Mouse (Mus musculus): ENCODE data around the gene Dab2ip.
A peak's percentile ranks its signal among the peaks of the same experiment; 100 is the strongest.

The Dab2ip gene

DNA sequence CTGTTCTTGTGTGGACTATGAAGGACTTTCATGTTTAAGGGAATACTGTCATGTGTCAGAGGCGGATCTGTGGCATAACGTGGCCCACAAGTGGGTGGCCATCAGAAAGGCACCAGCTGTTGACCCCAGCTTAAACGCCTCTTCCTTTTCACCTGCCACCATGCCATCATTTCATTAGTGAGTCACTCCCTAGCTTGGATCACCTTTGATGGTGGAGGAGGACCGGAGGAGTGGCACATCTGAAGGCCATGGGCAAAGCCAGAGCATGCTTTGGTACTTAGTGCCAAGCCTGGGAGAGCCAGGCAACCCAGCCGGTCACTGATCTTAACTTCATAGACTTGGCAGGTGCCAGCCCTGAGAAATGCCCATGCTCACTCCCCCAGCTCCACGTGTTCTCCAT lies 96.7 kb downstream of the Dab2ip start:
- no peak for DNase-seq (ENCODE audit: low spot score)

DNA sequence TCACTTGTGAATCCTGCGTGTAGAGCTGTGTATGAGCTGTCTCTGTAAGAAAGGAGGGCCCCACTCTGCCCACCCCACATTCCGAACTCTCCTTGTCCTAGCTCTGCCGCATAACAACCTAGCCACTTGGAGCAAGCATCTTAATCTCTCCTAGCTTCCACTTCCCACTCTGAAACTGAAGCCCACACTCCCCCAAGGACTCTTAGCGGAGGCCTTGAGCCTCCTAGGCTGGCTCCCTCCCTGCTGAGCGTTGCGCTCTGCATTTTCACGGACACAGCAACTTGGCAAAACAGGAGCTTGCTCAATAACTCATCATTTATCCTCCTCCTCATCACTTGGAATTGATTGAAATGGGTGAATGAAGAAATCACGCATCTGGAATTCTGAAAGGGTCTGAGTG lies 97.9 kb downstream of the Dab2ip start:
- DNase-seq (ENCODE audit: low spot score), result no peak

GRCm38 (mm10) chr2:35658311-35658710 lies 100.2 kb downstream of the Dab2ip start:
- no peak for DNase-seq (ENCODE audit: low spot score)

- no peak for DNase-seq (ENCODE audit: low spot score)
Observed at GRCm38 (mm10) chr2:35659578-35660194, 101.6 kb downstream of the Dab2ip start.

GRCm38 (mm10) chr2:35660953-35661374 lies 102.9 kb downstream of the Dab2ip start:
- peak; percentile 65 for DNase-seq (ENCODE audit: low spot score)

GRCm38 (mm10) chr2:35661454-35662000 lies 103.5 kb downstream of the Dab2ip start:
- DNase-seq (ENCODE audit: low spot score), result no peak

DNA sequence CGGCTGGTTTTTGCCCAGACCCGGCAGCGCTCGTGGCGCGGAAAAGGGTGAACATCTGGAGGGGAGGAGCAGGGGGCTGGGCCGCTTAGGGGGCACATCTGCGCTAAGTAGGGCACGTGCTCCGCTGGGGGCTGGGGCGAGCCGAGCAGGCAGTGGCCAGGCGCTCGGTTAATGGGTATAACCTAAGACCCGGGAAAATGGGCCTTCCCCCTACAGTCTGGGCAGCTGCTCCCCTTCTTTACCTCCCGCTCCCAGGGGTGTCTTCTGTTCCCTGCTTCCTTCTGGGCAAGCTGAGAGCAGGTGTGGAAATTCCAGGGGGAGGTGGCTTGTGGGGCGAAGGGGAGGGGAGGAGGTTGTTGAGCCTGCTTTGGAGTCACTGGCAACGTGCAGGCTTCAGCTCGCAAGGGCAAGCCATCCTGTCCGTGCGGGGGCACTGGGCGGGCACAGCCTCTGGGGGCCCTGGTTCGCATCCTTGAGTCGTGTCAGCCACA lies 104.0 kb downstream of the Dab2ip start:
- DNase-seq (ENCODE audit: low spot score), result no peak

GRCm38 (mm10) chr2:35662738-35663550 lies 104.9 kb downstream of the Dab2ip start:
- no peak for DNase-seq (ENCODE audit: low spot score)

- no peak for DNase-seq (ENCODE audit: low spot score)
Observed at GRCm38 (mm10) chr2:35667746-35668145, 109.7 kb downstream of the Dab2ip start.

DNA sequence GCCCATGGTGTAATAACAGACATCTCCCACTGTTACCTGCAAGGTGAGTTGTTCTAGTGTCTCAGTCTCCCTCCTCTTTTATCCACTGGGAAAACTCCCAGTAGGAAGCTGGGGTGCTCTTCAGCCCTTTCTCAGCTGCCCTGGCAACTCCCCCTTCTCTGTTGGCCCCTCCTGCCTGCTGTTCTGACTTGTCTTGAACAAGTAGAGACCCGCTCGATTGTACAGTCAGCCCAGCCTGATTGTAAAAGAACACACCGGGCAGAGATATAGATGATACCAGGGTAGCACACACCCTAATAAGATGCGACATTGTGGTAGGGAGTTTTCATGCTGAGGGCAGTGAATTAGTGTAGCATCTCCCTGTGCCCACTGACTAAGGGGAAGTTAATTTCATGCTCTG lies 111.2 kb downstream of the Dab2ip start:
- DNase-seq (ENCODE audit: low spot score), result no peak

DNA sequence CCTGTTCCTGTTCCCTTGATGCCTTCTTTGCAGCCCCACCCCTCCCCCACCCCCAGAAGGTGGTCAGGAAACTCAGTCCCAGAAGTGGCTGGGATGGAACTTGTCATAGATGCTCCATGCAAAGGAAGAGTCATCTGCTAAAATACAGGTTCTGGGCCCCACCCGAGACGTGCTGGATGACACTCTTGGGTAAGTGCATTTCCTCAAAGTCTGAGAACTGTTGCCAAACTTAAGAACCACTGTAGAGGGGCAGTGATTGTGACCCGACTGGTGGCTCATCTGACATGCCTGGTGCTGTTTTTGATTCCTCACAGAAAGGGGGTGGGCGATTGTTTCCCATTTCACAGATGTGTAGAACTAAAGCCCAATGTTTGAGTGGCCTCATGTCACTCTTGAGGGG lies 111.7 kb downstream of the Dab2ip start:
- DNase-seq (ENCODE audit: low spot score), result no peak

DNA sequence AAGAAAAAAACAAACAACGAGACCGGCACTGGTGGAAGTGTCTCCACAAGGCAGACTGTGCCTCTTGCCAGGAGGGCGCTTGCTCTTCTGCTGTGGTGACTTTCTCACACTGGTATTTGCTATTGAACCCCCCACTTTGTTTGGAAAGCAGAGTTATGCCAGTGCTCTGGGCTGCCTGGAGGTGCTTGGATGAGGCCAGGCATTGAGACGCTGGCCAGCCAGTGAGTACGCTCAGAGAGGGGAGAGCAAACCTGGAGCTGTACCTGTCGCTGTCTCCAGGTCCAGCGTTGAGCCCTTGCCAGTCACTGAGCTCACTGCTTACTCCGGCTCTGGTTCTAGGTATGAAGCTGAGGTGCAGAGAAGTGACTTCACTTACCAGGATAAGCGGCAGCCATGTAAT lies 112.2 kb downstream of the Dab2ip start:
- DNase-seq (ENCODE audit: low spot score), result no peak

GRCm38 (mm10) chr2:35671980-35672910 lies 114.2 kb downstream of the Dab2ip start:
- DNase-seq (ENCODE audit: low spot score), result no peak

GRCm38 (mm10) chr2:35673181-35673580 lies 115.1 kb downstream of the Dab2ip start:
- DNase-seq (ENCODE audit: low spot score), result no peak

DNA sequence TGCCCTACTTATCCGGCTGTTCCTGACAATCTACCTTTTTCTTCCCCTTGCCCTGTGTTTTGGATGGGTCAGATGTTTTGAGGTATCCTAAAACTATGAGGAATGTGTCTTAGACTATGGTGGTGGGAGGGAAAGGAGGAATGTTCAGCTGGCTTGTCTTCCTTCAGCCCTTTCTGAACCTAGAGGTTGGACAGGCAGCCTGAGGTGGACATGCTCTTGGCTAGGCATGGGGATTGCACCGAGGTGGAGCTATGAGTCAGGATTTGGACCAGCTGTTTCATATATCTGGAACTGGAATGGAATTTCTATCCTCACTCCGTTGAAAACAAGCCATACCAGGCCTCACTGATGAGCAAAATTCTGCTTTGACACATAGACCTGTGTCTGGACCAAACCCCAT lies 115.9 kb downstream of the Dab2ip start:
- no peak for DNase-seq (ENCODE audit: low spot score)

- no peak for DNase-seq (ENCODE audit: low spot score)
Observed at GRCm38 (mm10) chr2:35674431-35674830, 116.4 kb downstream of the Dab2ip start.

DNA sequence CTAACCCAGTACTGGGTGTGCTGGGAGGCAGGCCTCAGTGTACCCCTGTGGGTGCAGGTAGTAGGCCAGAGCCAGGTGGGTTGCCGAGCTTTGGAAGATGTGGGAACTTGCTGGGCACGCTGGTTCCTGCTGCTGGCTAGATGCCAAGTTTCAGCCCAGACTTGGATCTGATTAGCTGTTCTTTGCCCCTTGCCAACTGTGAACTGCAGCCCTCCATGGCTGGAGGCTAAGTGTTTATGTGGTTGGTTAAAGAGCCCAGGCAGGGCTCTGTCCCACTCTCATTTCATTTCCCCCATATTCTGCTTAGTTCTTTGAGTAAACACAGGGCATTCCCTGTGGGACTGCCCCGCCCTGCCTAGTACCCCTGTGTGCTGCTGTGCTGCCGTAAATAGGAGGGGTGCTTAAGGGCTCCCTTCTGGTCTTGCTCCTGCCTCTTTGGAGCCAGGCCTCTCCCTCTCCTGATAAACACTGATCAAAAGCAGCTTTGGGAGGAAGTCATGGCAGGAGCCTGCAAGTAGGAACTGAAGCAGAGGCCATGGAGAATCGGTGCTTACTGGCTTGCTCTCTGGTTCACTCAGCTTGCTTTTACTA lies 118.1 kb downstream of the Dab2ip start:
- no peak for DNase-seq (ENCODE audit: low spot score)

DNA sequence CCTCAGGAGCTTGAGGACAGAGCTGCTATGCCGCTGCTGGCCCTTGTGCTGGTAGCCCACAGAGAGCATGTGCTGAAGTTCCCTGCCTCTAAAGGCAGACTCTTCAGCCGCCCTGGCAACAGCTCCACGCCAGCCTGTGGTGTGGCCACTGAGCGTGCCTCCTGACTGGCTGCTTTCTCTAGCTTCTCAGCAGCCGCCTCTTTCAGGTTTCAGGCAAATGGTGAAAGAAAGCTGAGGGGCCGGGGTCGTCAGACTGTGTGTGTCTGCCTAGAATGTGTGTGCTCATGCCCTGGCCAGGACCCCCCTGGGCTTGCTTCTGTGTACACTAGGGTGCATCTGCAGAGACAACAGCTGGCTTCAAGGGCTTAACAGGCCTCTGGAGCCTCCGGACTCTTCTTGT lies 119.8 kb downstream of the Dab2ip start:
- DNase-seq (ENCODE audit: low spot score), result no peak

DNA sequence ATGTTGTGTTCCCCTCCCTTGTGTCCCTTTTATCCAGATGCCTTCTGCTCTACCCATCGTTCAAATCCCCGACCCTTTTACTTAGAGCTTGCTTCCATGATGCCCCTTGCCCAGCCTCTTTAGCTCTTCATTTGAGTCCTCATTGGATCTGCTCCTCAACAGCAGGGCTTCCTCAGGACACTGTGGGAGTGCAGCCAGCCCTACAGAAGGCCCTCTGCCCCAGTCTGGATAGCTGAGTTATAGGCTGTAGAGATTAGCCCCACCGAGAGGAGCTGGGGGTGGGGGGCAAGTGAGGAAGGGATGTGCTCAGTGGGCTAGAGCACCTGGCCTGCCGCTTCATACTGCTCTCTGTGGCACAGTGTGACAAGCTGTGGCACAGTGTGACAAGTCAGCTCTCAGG lies 120.4 kb downstream of the Dab2ip start:
- DNase-seq (ENCODE audit: low spot score), result no peak

GRCm38 (mm10) chr2:35679812-35680672 lies 122.0 kb downstream of the Dab2ip start:
- DNase-seq (ENCODE audit: low spot score), result no peak

- no peak for DNase-seq (ENCODE audit: low spot score)
Observed at GRCm38 (mm10) chr2:35680833-35681232, 122.8 kb downstream of the Dab2ip start.

Data from ovary, postnatal 10 days (tissue).